In the genomic region with DNA sequence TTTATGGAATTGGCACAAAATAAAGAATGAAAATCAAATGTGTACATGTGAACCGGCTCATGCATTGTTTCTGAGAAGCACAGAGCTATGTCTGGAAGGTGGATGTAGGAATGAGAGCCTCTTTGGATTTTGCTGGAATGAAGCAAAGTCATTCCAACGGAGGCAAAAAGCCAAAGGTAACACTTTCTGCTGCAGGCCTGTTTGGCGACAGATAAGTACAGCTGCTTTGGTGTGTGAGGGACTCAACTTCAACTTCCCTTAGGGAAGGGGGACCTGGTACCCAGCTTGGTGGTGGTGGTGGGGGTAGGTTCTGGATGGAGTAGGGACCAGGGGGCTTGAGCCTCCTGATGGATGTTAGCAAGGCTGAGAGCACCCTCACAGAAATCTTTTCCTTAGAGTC, we compare ENCODE assay signal across 10 mouse cellular contexts. TPM values are rescaled to one million over a fixed set of nuclear protein-coding genes. Genes with fewer than 3 reads are reported as not detected.
DNase-seq lines count a peak whose midpoint lies in the region; ATAC-seq and TF ChIP-seq lines count a peak whose summit lies in the region.
"Had no signal": no experiment of that assay in that cellular context is flagged by ENCODE, and none has a peak within 500 bp of the region (broad histone marks: within the 10 kb centered on the region; RNA-seq: fewer than 3 reads in every experiment).

No protein-coding gene starts in this region.

- H3K4me3 ChIP-seq in forebrain, embryonic 12.5 days (replicated peaks): no peak overlapping the region
- no peak overlapping the region for H3K4me3 ChIP-seq in forebrain, embryonic 11.5 days (ENCODE audit: low read depth, low read length)
- no peak overlapping the region for H3K4me3 ChIP-seq in lung, postnatal 0 days (ENCODE audit: low read depth, low read length)
- H3K4me3 ChIP-seq in lung, adult 2 months (replicated peaks; ENCODE audit: extremely low read depth, low read depth, low read length): no peak overlapping the region
- no peak overlapping the region for H3K4me3 ChIP-seq in midbrain, embryonic 16.5 days (ENCODE audit: low read depth, low read length)

- H3K9ac ChIP-seq in forebrain, embryonic 12.5 days: no peak overlapping the region
- H3K9ac ChIP-seq in forebrain, embryonic 11.5 days (ENCODE audit: low read length): no peak overlapping the region
- no peak overlapping the region for H3K9ac ChIP-seq in lung, postnatal 0 days (replicated peaks; ENCODE audit: low read depth)
- 0 out of 2 replicates have a peak overlapping the region, but pooled peaks have one; percentile 5 for H3K9ac ChIP-seq in midbrain, embryonic 16.5 days (ENCODE audit: low read depth, low read length)

- DNase-seq in forebrain, embryonic 11.5 days (ENCODE audit: low spot score): no peak
- peak; percentile 29 for DNase-seq in lung, postnatal 0 days (ENCODE audit: low spot score)
- DNase-seq in lung, adult 2 months: no peak
- peak; percentile 25 for DNase-seq in heart, postnatal 4 days
- no peak for DNase-seq in kidney, postnatal 4 days
- DNase-seq in adipocyte (ENCODE audit: low spot score): no peak
- DNase-seq: adrenal gland, adult 8-10 months; thymus, postnatal 4 days had no signal

- H3K4me2 ChIP-seq in forebrain, embryonic 12.5 days: no peak overlapping the region
- H3K4me2 ChIP-seq in forebrain, embryonic 11.5 days (ENCODE audit: low read depth, low read length, severe bottlenecking): no peak overlapping the region
- no peak overlapping the region for H3K4me2 ChIP-seq in lung, postnatal 0 days (replicated peaks; ENCODE audit: low read depth, low read length)
- H3K4me2 ChIP-seq in midbrain, embryonic 16.5 days (ENCODE audit: low read length): peak overlapping the region; percentile 25

- TF ChIP-seq CTCF in lung, postnatal 0 days (IDR thresholded peaks at IDR 0.05): no peak
- no peak for TF ChIP-seq CTCF in lung, adult 2 months (IDR thresholded peaks at IDR 0.05; ENCODE audit: insufficient read depth, low read length)

- 90% methylated on average over 3 of the region's 3 CpGs for WGBS in forebrain, embryonic 12.5 days
- WGBS in forebrain, embryonic 11.5 days: 82% methylated on average over 3 of the region's 3 CpGs
- WGBS in lung, postnatal 0 days: 32% methylated on average over 3 of the region's 3 CpGs
- 44% methylated on average over 3 of the region's 3 CpGs for WGBS in lung, adult 2 months
- 68% methylated on average over 3 of the region's 3 CpGs for WGBS in midbrain, embryonic 16.5 days

- peaks cover 79% of the 10 kb centered on the region for H3K36me3 ChIP-seq in forebrain, embryonic 12.5 days (replicated peaks)
- peaks cover 10% of the 10 kb centered on the region for H3K36me3 ChIP-seq in forebrain, embryonic 11.5 days (ENCODE audit: control insufficient read depth, insufficient read depth, low read length)
- H3K36me3 ChIP-seq in lung, postnatal 0 days (ENCODE audit: insufficient read depth, low read length): no peaks in the 10 kb centered on the region
- no peaks in the 10 kb centered on the region for H3K36me3 ChIP-seq in midbrain, embryonic 16.5 days (ENCODE audit: control insufficient read depth, insufficient read depth, low read length)

- ATAC-seq in forebrain, embryonic 12.5 days (ENCODE audit: low FRiP score): no peak
- ATAC-seq in forebrain, embryonic 11.5 days (replicated peaks; ENCODE audit: low FRiP score): no peak
- no peak for ATAC-seq in lung, postnatal 0 days
- ATAC-seq in midbrain, embryonic 16.5 days: no peak

- H3K9me3 ChIP-seq in forebrain, embryonic 12.5 days: no peaks in the 10 kb centered on the region
- no peaks in the 10 kb centered on the region for H3K9me3 ChIP-seq in forebrain, embryonic 11.5 days (ENCODE audit: control insufficient read depth, low read length)
- H3K9me3 ChIP-seq in lung, postnatal 0 days (ENCODE audit: low read length): no peaks in the 10 kb centered on the region
- H3K9me3 ChIP-seq in midbrain, embryonic 16.5 days (replicated peaks; ENCODE audit: control insufficient read depth, low read length, poor library complexity, severe bottlenecking): no peaks in the 10 kb centered on the region

- H3K27me3 ChIP-seq in forebrain, embryonic 12.5 days: no peaks in the 10 kb centered on the region
- H3K27me3 ChIP-seq in forebrain, embryonic 11.5 days (ENCODE audit: control insufficient read depth, insufficient read depth, low read length): no peaks in the 10 kb centered on the region
- no peaks in the 10 kb centered on the region for H3K27me3 ChIP-seq in lung, postnatal 0 days (replicated peaks; ENCODE audit: insufficient read depth, low read length)
- H3K27me3 ChIP-seq in midbrain, embryonic 16.5 days (ENCODE audit: control insufficient read depth, insufficient read depth, low read depth, low read length): no peaks in the 10 kb centered on the region

- no peak for TF ChIP-seq POLR2A in lung, adult 2 months (IDR thresholded peaks at IDR 0.05; ENCODE audit: borderline replicate concordance, extremely low read depth, low read depth, low read length)

- H3K27ac ChIP-seq in forebrain, embryonic 12.5 days: 0 out of 2 replicates have a peak overlapping the region, but pooled peaks have one; percentile 75
- H3K27ac ChIP-seq in forebrain, embryonic 11.5 days (ENCODE audit: low read depth, low read length): no peak overlapping the region
- H3K27ac ChIP-seq in lung, postnatal 0 days (ENCODE audit: low read length): no peak overlapping the region
- peak overlapping the region; percentile 58; the same call in 1 of the 2 replicates for H3K27ac ChIP-seq in midbrain, embryonic 16.5 days (ENCODE audit: low read length)

- peaks cover 42% of the 10 kb centered on the region for H3K4me1 ChIP-seq in forebrain, embryonic 12.5 days
- peaks cover 10% of the 10 kb centered on the region; the same call in 1 of the 2 replicates for H3K4me1 ChIP-seq in forebrain, embryonic 11.5 days (replicated peaks; ENCODE audit: control insufficient read depth, insufficient read depth, low read length)
- H3K4me1 ChIP-seq in lung, postnatal 0 days (ENCODE audit: insufficient read depth, low read depth, low read length): no peaks in the 10 kb centered on the region
- H3K4me1 ChIP-seq in lung, adult 2 months (ENCODE audit: control insufficient read depth, insufficient read depth, low read length): no peaks in the 10 kb centered on the region; the same call in 1 of the 2 replicates
- peaks cover 5% of the 10 kb centered on the region for H3K4me1 ChIP-seq in midbrain, embryonic 16.5 days (ENCODE audit: control insufficient read depth, insufficient read depth, low read length)

- no peak for TF ChIP-seq EP300 in lung, postnatal 0 days (IDR thresholded peaks at IDR 0.05)

RNA-seq across cellular contexts. Expression of a gene that starts 19.2 kb away (rescaled TPM):
- 11.8 and 15.1 TPM in 2 replicates for polyA plus RNA-seq in forebrain, embryonic 12.5 days (2016; fragmentation: Nextera tagmentation; extraction: Ambion mirVana)
- 18.1 and 19.8 TPM in 2 replicates for polyA plus RNA-seq in forebrain, embryonic 11.5 days (2014; fragmentation: Nextera tagmentation; extraction: Ambion mirVana)
- 2.1 and 2.7 TPM in 2 replicates for polyA plus RNA-seq in lung, postnatal 0 days (2015; fragmentation: Nextera tagmentation; extraction: Ambion mirVana)
- 31.3 and 46.6 TPM in 2 replicates for polyA plus RNA-seq in lung, adult 2 months (2012; rRNA removed)
- 10 to 100 TPM; 18.3 to 21.0 TPM for total RNA-seq in heart, postnatal 4 days (2021)
- polyA plus RNA-seq in midbrain, embryonic 16.5 days (2015; fragmentation: Nextera tagmentation; extraction: Ambion mirVana): 2.9 and 3.1 TPM in 2 replicates

Comparison
In these comparisons a context has a peak if more than half of its experiments do, and no peak if none do; other contexts are left out.
1. H3K27ac ChIP-seq: peak in forebrain, embryonic 12.5 days (single experiment) and midbrain, embryonic 16.5 days (single experiment); none in forebrain, embryonic 11.5 days (single experiment) and lung, postnatal 0 days (single experiment).
2. DNase-seq: peak in lung, postnatal 0 days (single experiment) and heart, postnatal 4 days (single experiment); none in forebrain, embryonic 11.5 days (single experiment), lung, adult 2 months (single experiment), kidney, postnatal 4 days (0 of 2) and adipocyte (single experiment).